Mouse (Mus musculus): ENCODE data around the gene Gprin1.
"Not testable (repeated sequence)": the region's sequence is repeated elsewhere in the genome, so short reads cannot be mapped to it uniquely, and the experiment has no call there.

The Gprin1 gene

DNA sequence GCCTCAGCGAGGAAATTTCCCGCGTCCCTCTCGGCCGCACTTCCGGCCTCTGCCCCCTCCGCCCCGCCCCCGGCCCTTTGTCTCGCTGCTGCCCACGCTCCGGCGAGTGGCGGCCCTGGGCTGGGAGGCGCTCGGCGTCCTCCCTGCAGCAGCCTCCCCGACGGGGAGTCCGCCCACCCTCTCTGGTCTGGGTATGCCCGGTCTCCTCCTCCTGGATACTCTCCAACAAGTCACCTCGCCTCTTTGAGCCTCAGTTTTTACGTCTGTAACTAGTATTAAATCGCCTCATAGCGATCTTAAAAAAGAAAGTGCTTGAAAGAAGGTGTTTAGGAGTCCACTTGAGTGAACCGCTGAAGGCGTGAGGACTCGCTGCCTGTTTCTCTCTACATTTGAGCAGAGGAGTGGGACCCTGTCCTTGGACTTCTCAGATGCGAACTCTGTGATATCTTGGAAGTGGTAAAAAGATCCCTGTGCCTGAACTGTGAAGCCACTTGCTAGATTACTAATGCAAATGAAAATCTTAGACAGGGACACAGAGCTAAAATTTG, at the start of gene Gprin1:
Gene Gprin1 (minus strand): TSS at position 11 of the 548 bp plus-strand sequence.
- in situ Hi-C loops (cut with MboI, MseI) = no loop called here

GRCm38 (mm10) chr13:54798740-54799139, 49.1 kb upstream of the Gprin1 start:
- in situ Hi-C loops (cut with MboI, MseI) = no loop called here

DNA sequence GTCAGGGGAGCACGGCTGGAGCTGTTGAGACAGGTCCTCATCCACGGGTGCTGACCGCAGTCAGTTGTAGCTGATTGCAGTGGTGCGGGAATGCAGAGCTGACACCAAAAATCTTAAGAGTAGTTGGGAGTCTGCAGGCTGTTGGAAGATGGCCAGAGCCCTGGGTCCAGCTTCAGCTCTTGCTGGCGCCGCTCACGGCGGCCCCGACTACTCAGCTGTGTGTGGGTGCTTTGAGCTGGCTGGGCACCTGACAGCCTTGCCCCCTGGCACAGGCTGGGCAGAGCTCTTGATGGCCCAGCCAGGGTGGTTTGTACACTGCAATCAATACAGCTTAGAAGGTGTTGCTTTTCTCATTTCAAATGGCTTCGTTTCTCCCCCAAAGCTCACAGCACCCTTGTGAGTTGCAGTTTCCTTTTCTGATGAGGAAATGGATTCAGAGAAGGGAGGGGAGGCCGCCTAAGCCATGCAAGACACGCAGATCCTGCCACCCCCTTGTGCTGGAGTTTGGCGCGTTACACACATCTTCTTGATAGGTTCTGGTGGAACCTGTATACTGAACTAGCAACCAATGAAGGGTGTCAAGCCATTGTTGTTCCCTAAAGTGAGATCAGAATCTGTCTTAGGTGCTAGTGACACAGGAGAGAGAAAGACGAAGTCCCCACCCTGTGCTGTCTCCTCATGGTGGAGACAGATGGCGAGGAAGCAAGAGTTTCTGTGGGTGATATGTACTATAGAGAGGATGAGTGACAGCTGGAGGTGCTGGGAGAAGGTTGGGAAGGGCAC, 48.4 kb upstream of the Gprin1 start:
- in situ Hi-C loops (cut with MboI, MseI) = no loop called here

DNA sequence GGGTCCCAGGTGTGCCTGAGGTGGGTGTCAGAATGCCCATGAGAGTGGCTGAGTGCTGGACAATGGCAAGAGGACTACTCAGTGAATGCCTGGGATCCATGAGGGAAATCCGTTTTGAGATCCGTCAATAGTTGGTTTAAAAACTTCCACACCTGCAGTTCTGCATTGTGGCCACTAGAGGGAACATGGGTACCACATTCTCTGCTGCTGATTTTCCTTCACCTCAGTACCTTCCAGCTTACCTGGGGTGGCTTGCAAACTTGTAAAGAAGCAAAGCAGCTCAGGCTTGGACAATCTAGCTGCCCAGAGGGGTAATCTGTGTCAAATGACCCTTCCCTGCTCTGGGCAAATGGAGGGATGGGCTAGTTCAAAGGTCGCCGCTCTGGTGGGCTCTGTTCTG, 47.7 kb upstream of the Gprin1 start:
- in situ Hi-C loops (cut with MboI, MseI) = no loop called here

- in situ Hi-C loops (cut with MboI, MseI) = no loop called here
Observed at GRCm38 (mm10) chr13:54794843-54795242, 45.2 kb upstream of the Gprin1 start.

DNA sequence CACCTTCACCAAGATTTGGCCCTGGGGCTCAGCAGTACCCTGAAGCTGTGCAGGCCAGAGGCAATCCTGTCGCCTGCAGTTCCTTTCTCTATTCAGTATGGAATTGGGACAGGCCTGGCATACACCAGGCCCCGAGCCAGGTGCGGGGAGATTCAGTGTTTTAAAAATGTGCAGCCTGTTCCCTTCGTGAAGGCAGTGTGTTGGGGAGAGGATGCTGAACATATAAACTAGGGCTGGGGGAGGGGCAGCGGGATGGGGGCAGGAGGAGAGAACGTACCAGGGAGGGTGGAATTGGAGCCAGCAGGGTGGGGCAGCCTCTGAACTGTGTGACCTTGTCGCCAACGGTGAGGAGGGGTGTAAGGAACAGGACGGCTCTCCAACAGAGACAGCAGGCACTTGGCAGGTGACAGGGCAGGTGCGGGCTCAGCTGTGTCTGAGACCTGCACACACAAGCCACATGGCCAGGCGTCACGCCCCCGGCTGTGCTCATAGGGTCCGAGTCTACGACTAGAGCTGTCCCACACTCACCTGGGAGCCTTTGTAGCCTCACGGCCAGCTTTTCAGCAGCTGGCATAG, 44.4 kb upstream of the Gprin1 start:
- in situ Hi-C loops (cut with MboI, MseI) = no loop called here

- in situ Hi-C loops (cut with MboI, MseI) = no loop called here
Observed at GRCm38 (mm10) chr13:54792259-54793230, 42.9 kb upstream of the Gprin1 start.

DNA sequence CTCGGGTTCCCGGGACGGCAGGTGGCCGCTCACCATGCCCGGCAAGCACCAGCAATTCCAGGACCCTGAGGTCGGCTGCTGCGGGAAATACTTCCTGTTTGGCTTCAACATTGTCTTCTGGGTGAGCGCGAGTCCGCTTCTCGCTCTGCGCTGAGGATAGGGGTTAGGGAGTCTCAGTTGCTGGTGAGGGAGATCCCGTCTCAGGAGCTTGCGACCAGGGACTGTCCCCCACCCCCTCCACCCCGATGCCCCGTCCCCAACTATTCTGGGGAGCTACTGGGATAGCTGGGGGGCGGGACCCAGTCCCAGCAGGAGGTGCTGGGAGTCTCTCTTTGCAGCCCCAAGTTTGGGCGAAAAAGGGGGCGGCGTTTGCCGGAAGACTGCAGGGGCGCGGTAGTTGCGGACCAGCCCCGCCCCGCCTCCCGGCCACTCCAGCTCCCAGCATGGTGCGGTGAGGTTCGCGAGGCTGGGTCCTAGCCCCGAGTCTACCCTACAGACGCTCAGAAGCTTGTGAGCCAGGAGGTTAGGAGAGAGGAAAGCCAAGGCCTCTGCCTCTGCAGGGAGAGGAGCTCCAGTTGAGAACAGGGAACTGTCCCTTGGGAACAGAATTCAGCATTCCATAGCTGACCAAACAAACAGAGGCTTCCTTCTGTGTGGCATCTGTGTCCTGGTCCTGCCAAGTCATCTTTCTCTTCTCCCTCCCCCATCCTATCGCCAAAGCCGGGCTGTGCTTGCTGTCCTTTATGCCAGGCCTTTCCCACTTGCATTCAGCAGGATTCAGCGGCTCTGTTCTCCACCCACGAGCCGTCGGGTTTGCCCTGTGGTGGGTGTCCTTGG, 40.1 kb upstream of the Gprin1 start:
- in situ Hi-C loops (cut with MboI, MseI) = no loop called here

- in situ Hi-C loops (cut with MboI, MseI) = no loop called here
Observed at GRCm38 (mm10) chr13:54788740-54789560, 39.3 kb upstream of the Gprin1 start, which contains the start of gene Tspan17. TSS of gene Tspan17 (plus strand) at chr13:54789377.

DNA sequence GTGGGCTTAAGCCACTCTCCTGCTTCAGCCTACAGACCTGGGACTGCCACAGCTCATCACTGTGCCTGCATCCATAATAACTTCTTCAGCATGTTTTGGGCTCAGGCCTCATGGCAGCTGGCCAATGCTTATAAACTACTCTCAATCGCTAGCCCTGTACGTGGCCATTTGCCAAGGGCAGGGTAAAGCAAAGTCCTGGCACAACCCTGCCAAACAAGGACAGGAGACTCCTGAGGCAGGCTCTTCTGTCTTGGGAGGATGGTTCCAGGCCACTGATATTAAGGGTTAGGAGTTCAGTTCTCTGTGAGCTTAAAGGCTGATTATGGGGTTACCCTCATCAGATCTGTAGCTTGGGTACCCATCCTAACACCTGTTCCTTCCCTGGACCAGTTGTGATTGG, 37.9 kb upstream of the Gprin1 start:
- in situ Hi-C loops (cut with MboI, MseI) = not testable (repeated sequence)

DNA sequence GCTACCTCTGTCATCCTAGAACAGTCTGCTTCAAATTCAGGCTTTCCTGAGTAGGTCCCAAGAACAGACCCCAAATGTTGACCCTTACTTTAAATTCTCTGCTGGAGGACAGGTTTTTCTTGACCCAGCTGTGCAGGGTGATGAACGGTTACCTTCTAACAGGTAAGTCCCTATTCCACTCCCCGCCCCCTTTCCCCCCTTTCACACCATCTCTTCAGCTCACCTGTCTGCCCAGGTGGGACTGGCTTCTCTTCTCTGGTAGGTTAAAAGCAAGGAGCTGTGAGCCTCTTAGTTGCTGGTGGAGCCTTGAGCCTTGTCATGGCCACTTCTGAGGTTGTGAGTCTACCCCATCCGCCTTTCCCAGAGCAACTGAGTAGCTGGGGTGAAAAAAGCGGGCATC, 34.0 kb upstream of the Gprin1 start, which contains the start of gene Eif4e1b:
Gene Eif4e1b (plus strand): TSS at position 301 of the 400 bp plus-strand sequence.
- in situ Hi-C loops (cut with MboI, MseI) = no loop called here

DNA sequence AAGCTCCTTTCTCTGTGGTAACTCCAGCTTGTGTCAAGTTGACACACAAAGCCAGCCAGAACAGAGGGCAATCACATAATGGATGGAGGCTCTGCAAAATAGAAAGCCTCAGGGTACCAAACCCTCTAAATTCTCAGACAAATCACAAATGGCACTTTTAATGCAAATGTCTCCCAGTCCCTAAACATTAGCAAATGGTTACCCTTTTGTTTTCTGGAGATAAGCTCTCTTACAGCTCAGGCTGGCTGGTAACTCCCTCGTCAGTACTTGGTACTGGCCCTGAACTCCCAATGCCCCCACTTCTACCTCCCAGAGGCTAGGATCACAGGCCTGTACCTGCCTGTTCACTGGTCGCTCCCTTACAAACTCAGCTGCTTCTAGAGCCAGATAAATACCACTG, 33.6 kb upstream of the Gprin1 start:
- in situ Hi-C loops (cut with MboI, MseI) = no loop called here

- in situ Hi-C loops (cut with MboI, MseI) = no loop called here
Observed at GRCm38 (mm10) chr13:54781086-54781485, 31.4 kb upstream of the Gprin1 start.

- in situ Hi-C loops (cut with MboI, MseI) = no loop called here
Observed at GRCm38 (mm10) chr13:54780592-54780991, 30.9 kb upstream of the Gprin1 start.

- in situ Hi-C loops (cut with MboI, MseI) = no loop called here
Observed at GRCm38 (mm10) chr13:54767012-54767411, 17.3 kb upstream of the Gprin1 start.

- in situ Hi-C loops (cut with MboI, MseI) = no loop called here
Observed at GRCm38 (mm10) chr13:54766192-54766768, 16.6 kb upstream of the Gprin1 start, which contains the start of gene Sncb. TSS of gene Sncb (minus strand) at chr13:54766595.

- in situ Hi-C loops (cut with MboI, MseI) = no loop called here
Observed at GRCm38 (mm10) chr13:54765281-54766191, 15.9 kb upstream of the Gprin1 start.

DNA sequence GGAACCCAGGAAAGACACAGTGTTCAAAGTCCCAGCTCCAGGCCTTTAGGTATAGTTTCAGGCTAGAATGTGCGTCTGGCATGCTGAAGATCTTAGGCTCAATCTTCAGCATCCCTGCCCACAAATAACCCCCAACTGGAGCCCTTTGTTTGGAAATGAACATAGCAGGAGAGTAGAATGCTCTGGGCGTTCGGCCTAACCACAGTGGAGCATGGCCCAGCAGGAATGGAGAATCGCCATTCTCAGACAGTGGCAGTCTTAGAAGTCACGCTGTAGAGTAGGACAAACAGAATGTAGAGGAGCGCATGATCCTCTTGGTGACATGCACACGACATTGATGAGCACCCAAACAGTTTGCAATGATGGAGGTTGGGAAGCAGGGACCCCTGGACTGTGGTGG, 11.2 kb upstream of the Gprin1 start:
- in situ Hi-C loops (cut with MboI, MseI) = no loop called here

All from T-helper 2 cell (primary cell).